Mouse (Mus musculus) lung, postnatal 0 days (tissue): ENCODE results near the gene Gnaq. TPM values are rescaled to one million over a fixed set of nuclear protein-coding genes. Genes with fewer than 3 reads are reported as not detected.

Experiments
- ATAC-seq: fragments of 200-750 bp; cut with Nextera tagmentation; 2 replicates; pipeline ENCODE4 v1.8.0; 2017; ENCODE audit warnings: moderate library complexity
- DNase-seq: peaks from one replicate; pipeline ENCODE4 v3.0.0-alpha.2; 2016; ENCODE audit warnings: low spot score
- H3K27ac ChIP-seq: fragments of 300-500 bp; sonication (generic); 2 replicates; pipeline ENCODE4 v1.5.1; 2014; ENCODE audit warnings: antibody characterized with exemption, mild to moderate bottlenecking, low read length, mixed read lengths
- H3K27me3 ChIP-seq: fragments of 300-500 bp; sonication (generic); replicated peaks from 2 replicates; pipeline ENCODE4 v1.6.1; 2014; ENCODE audit warnings: low read length, mixed read lengths; ENCODE audit not compliant: insufficient read depth
- H3K36me3 ChIP-seq: fragments of 300-500 bp; sonication (generic); 2 replicates; pipeline ENCODE4 v1.6.1; 2014; ENCODE audit warnings: low read length, mixed read lengths; ENCODE audit not compliant: insufficient read depth
- H3K4me1 ChIP-seq: fragments of 300-500 bp; sonication (generic); 2 replicates; pipeline ENCODE4 v1.6.1; 2014; ENCODE audit warnings: antibody characterized with exemption, low read depth, low read length, mixed read lengths; ENCODE audit not compliant: insufficient read depth
- H3K4me2 ChIP-seq: fragments of 300-500 bp; sonication (generic); replicated peaks from 2 replicates; pipeline ENCODE4 v1.6.1; 2014; ENCODE audit warnings: low read depth, mild to moderate bottlenecking, low read length, moderate library complexity, mixed read lengths
- H3K4me3 ChIP-seq: fragments of 300-500 bp; sonication (generic); 2 replicates; pipeline ENCODE4 v1.5.1; 2014; ENCODE audit warnings: low read depth, low read length
- H3K9ac ChIP-seq: fragments of 300-500 bp; sonication (generic); replicated peaks from 2 replicates; pipeline ENCODE4 v1.6.1; 2014; ENCODE audit warnings: low read depth, mild to moderate bottlenecking
- H3K9me3 ChIP-seq: fragments of 300-500 bp; sonication (generic); 2 replicates; pipeline ENCODE4 v1.6.1; 2016; ENCODE audit warnings: low read length, mixed read lengths
- CTCF ChIP-seq: IDR thresholded peaks from 2 replicates; pipeline ENCODE4 v1.5.1; 2016; ENCODE audit warnings: antibody characterized with exemption, mild to moderate bottlenecking
- EP300 ChIP-seq: IDR thresholded peaks from 2 replicates; pipeline ENCODE4 v1.6.1; 2016; ENCODE audit warnings: antibody characterized with exemption, mild to moderate bottlenecking, control low read depth
- WGBS: fragments of 180-500 bp; shearing (Covaris S2); extraction: QIAGEN DNeasy Blood & Tissue Kit; methylation state at CpG from one replicate; pipeline ENCODE4 v1.1.7; 2014; 5-methylcytosine and 5-hydroxymethylcytosine counted together
- polyA plus RNA-seq: library from polyadenylated mRNA; unstranded; fragments of >200 nt; fragmentation: Nextera tagmentation; extraction: Ambion mirVana; gene quantifications from 2 replicates; pipeline ENCODE4 v1.2.1, GENCODE M21; 2015

Gnaq gene
- polyA plus RNA-seq, 1 experiment from 2014 or later = 27.6 TPM

- H3K4me2 ChIP-seq = no peak overlapping the region
- peaks cover 7% of the 10 kb centered on the region; the same call in 1 of the 2 replicates for H3K36me3 ChIP-seq
- no peak for TF ChIP-seq CTCF
- no peak for TF ChIP-seq EP300
- no peaks in the 10 kb centered on the region for H3K27me3 ChIP-seq
- no peak overlapping the region for H3K4me3 ChIP-seq
- H3K27ac ChIP-seq = no peak overlapping the region
- WGBS = 72% methylated on average over 7 of the region's 7 CpGs
- H3K9me3 ChIP-seq = no peaks in the 10 kb centered on the region
- H3K4me1 ChIP-seq = no peaks in the 10 kb centered on the region
- ATAC-seq = peak; percentile 74
- DNase-seq = peak; percentile 55
- H3K9ac ChIP-seq = no peak overlapping the region
Observed at GRCm38 (mm10) chr19:16378565-16378964, 245.9 kb downstream of the Gnaq start.

- no peaks in the 10 kb centered on the region for H3K4me1 ChIP-seq
- H3K36me3 ChIP-seq = peaks cover 7% of the 10 kb centered on the region; the same call in 1 of the 2 replicates
- ATAC-seq (no peak), DNase-seq (no peak)
- no peaks in the 10 kb centered on the region for H3K27me3 ChIP-seq
- no peaks in the 10 kb centered on the region for H3K9me3 ChIP-seq
- H3K4me3 ChIP-seq = no peak overlapping the region
- WGBS = 66% methylated on average over 8 of the region's 8 CpGs
- no peak overlapping the region for H3K4me2 ChIP-seq
- H3K27ac ChIP-seq = no peak overlapping the region
- TF ChIP-seq CTCF (no peak), EP300 (no peak)
- no peak overlapping the region for H3K9ac ChIP-seq
Observed at GRCm38 (mm10) chr19:16379687-16380086, 247.1 kb downstream of the Gnaq start.

- 68% methylated on average over 2 of the region's 2 CpGs for WGBS
- DNase-seq (no peak), ATAC-seq (no peak)
- no peak for TF ChIP-seq EP300
- TF ChIP-seq CTCF = no peak
- Histone ChIP-seq H3K36me3 (peaks cover 7% of the 10 kb centered on the region; the same call in 1 of the 2 replicates), H3K4me3 (no peak overlapping the region), H3K9ac (no peak overlapping the region), H3K27ac (no peak overlapping the region), H3K4me2 (no peak overlapping the region), H3K4me1 (no peaks in the 10 kb centered on the region), H3K9me3 (no peaks in the 10 kb centered on the region), H3K27me3 (no peaks in the 10 kb centered on the region)
Observed at GRCm38 (mm10) chr19:16382392-16382791, 249.8 kb downstream of the Gnaq start.

GRCm38 (mm10) chr19:16383127-16383526 lies 250.5 kb downstream of the Gnaq start:
- no peaks in the 10 kb centered on the region for H3K27me3 ChIP-seq
- no peak overlapping the region for H3K27ac ChIP-seq
- no peaks in the 10 kb centered on the region for H3K4me1 ChIP-seq
- H3K36me3 ChIP-seq = peaks cover 7% of the 10 kb centered on the region; the same call in 1 of the 2 replicates
- H3K4me3 ChIP-seq = no peak overlapping the region
- ATAC-seq = no peak
- H3K4me2 ChIP-seq = no peak overlapping the region
- 61% methylated on average over 13 of the region's 13 CpGs for WGBS
- no peaks in the 10 kb centered on the region for H3K9me3 ChIP-seq
- H3K9ac ChIP-seq = no peak overlapping the region
- no peak for TF ChIP-seq CTCF
- TF ChIP-seq EP300 = no peak
- DNase-seq = no peak

GRCm38 (mm10) chr19:16384094-16384493 lies 251.5 kb downstream of the Gnaq start:
- TF ChIP-seq EP300 (no peak), CTCF (no peak)
- no peak overlapping the region for H3K27ac ChIP-seq
- no peaks in the 10 kb centered on the region for H3K4me1 ChIP-seq
- no peak overlapping the region for H3K4me3 ChIP-seq
- WGBS = 91% methylated on average over 6 of the region's 6 CpGs
- ATAC-seq (no peak), DNase-seq (no peak)
- H3K4me2 ChIP-seq = no peak overlapping the region
- no peaks in the 10 kb centered on the region for H3K36me3 ChIP-seq
- H3K27me3 ChIP-seq = no peaks in the 10 kb centered on the region
- H3K9ac ChIP-seq = no peak overlapping the region
- no peaks in the 10 kb centered on the region for H3K9me3 ChIP-seq

GRCm38 (mm10) chr19:16384957-16385356 lies 252.3 kb downstream of the Gnaq start:
- no peaks in the 10 kb centered on the region for H3K9me3 ChIP-seq
- no peak overlapping the region for H3K27ac ChIP-seq
- no peaks in the 10 kb centered on the region for H3K36me3 ChIP-seq
- DNase-seq = no peak
- 64% methylated on average over 11 of the region's 11 CpGs for WGBS
- no peak overlapping the region for H3K9ac ChIP-seq
- no peaks in the 10 kb centered on the region for H3K4me1 ChIP-seq
- no peaks in the 10 kb centered on the region for H3K27me3 ChIP-seq
- H3K4me2 ChIP-seq = no peak overlapping the region
- no peak overlapping the region for H3K4me3 ChIP-seq
- TF ChIP-seq EP300 = no peak
- TF ChIP-seq CTCF = no peak
- no peak for ATAC-seq

- H3K9me3 ChIP-seq = no peaks in the 10 kb centered on the region
- H3K9ac ChIP-seq = no peak overlapping the region
- H3K27me3 ChIP-seq = no peaks in the 10 kb centered on the region
- no peaks in the 10 kb centered on the region for H3K36me3 ChIP-seq
- no peak for TF ChIP-seq CTCF
- TF ChIP-seq EP300 = 0 out of 2 replicates have a peak, but pooled peaks have one; percentile 17
- no peak overlapping the region for H3K4me3 ChIP-seq
- no peak overlapping the region for H3K4me2 ChIP-seq
- 64% methylated on average over 6 of the region's 6 CpGs for WGBS
- DNase-seq (no peak), ATAC-seq (peak; percentile 63)
- H3K4me1 ChIP-seq = no peaks in the 10 kb centered on the region
- H3K27ac ChIP-seq = no peak overlapping the region
Observed at GRCm38 (mm10) chr19:16386514-16386913, 253.9 kb downstream of the Gnaq start.
